Mouse (Mus musculus): Measurements from ENCODE around the gene Ncapd2. TPM values are rescaled to one million over a fixed set of nuclear protein-coding genes. Genes with fewer than 3 reads are reported as not detected.

Gene Ncapd2
- polyA plus RNA-seq, 1 experiment: 53.4 TPM

DNA sequence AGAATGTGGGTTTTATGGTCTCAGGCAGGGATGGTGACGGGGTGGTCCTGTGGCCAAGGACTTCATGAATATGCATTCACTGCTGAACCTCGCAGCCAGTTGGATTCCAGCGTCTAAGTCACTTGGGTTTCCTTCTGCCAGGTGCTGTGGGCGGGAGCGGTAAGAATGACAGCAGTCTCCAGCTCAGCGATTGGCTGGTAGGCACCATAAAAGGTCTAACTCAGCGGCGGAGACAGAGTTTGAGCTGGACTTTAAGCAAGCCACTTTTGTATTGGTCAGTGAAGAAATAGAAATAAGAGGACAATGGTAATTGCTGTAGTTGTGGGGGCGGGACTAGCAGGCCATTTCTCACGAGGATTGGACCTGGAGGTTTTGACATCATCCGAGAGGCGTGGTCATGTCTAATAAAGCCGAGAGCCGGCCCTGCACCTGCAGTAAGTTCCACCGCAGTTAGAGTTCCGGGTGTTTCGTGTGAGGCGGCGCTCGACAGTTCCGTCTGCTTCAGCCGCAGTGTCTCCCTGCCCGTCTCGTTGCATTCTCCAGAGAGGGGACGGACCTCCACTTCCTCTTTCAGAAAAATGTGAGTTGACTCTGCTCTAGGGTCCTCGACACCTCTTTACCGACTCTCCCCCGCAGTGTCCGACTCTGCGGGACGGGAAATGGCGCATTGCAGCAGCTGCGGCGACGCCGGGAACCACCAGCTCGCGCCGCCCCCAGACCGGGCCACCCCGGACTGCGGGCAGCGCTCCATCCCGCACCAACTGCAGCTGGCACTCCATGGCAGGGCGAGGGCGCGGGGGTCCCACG lies 23.9 kb upstream of the Ncapd2 start, which contains the start of gene Vamp1:
Gene Vamp1 (plus strand): TSS at position 404 of the 807 bp plus-strand sequence.
- TF ChIP-seq CTCF (IDR thresholded peaks at IDR 0.05; ENCODE audit: extremely low read depth, insufficient read length, insufficient replicate concordance, low read depth, low read length): no peak
- TF ChIP-seq POLR2A (IDR thresholded peaks at IDR 0.05; ENCODE audit: low read depth, low read length): peak; percentile 99
- H3K27me3 ChIP-seq (ENCODE audit: control insufficient read depth, insufficient read depth, low read length): no peaks in the 10 kb centered on the region
- H3K36me3 ChIP-seq (ENCODE audit: control insufficient read depth, insufficient read depth, low read length): peaks cover 11% of the 10 kb centered on the region
- 1% methylated on average over 48 of the region's 48 CpGs for WGBS
- peak within 1 kb of the TSS; percentile 69 for H3K27ac ChIP-seq (ENCODE audit: insufficient read depth, low read depth, low read length)
- peak within 1 kb of the TSS; percentile 89 for H3K4me3 ChIP-seq (ENCODE audit: low read depth, low read length)
- no peaks in the 10 kb centered on the region for H3K4me1 ChIP-seq (ENCODE audit: control insufficient read depth, insufficient read depth, insufficient read length, low read length)

DNA sequence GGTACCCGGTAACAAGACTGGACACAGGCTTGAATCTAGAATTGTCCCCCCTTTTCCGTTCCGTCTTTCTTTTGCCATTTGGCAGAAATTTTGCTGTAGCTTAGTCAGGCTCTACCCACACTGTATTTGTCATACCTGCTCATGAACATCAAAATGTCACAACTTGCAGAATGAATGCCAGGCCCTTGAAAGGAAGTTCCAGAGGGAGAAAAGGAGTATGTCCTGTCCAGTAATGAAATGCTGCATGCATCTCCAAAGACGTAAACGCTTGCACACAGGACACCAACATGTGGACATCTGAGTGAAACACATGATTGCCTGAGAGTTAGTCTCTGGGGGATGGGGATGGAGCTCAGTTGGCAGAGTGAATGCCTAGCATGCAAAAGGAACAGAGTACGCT lies 22.2 kb upstream of the Ncapd2 start:
- H3K36me3 ChIP-seq (ENCODE audit: control insufficient read depth, insufficient read depth, low read length): no peaks in the 10 kb centered on the region
- no peaks in the 10 kb centered on the region for H3K4me1 ChIP-seq (ENCODE audit: control insufficient read depth, insufficient read depth, insufficient read length, low read length)
- H3K27me3 ChIP-seq (ENCODE audit: control insufficient read depth, insufficient read depth, low read length): no peaks in the 10 kb centered on the region
- no peak overlapping the region for H3K4me3 ChIP-seq (ENCODE audit: low read depth, low read length)
- TF ChIP-seq CTCF (IDR thresholded peaks at IDR 0.05; ENCODE audit: extremely low read depth, insufficient read length, insufficient replicate concordance, low read depth, low read length): no peak
- TF ChIP-seq POLR2A (IDR thresholded peaks at IDR 0.05; ENCODE audit: low read depth, low read length): no peak
- 82% methylated on average over 6 of the region's 6 CpGs for WGBS
- H3K27ac ChIP-seq (ENCODE audit: insufficient read depth, low read depth, low read length): no peak overlapping the region

DNA sequence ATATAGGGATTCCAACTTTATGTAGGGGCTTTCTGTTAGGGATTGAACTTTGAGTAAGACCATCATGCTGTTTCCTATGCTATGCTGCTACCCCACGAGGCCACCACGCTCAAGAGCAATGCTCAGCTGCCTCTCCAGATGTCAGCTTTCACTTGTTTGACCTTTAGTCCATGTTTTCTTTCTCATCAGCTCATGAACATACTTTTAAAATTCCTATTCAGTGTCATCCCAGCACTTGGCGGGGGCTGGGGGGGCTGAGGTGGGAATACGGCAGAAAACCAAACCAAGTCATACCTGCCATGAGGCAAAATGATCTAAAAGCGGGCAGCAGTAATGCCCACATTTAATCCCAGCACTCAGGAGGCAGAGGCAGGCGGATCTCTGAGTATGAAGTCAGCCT lies 21.6 kb upstream of the Ncapd2 start:
- no peak for TF ChIP-seq POLR2A (IDR thresholded peaks at IDR 0.05; ENCODE audit: low read depth, low read length)
- TF ChIP-seq CTCF (IDR thresholded peaks at IDR 0.05; ENCODE audit: extremely low read depth, insufficient read length, insufficient replicate concordance, low read depth, low read length): no peak
- no peaks in the 10 kb centered on the region for H3K36me3 ChIP-seq (ENCODE audit: control insufficient read depth, insufficient read depth, low read length)
- no peak overlapping the region for H3K27ac ChIP-seq (ENCODE audit: insufficient read depth, low read depth, low read length)
- H3K4me1 ChIP-seq (ENCODE audit: control insufficient read depth, insufficient read depth, insufficient read length, low read length): no peaks in the 10 kb centered on the region
- WGBS: 67% methylated on average over 6 of the region's 6 CpGs
- H3K27me3 ChIP-seq (ENCODE audit: control insufficient read depth, insufficient read depth, low read length): no peaks in the 10 kb centered on the region
- no peak overlapping the region for H3K4me3 ChIP-seq (ENCODE audit: low read depth, low read length)

DNA sequence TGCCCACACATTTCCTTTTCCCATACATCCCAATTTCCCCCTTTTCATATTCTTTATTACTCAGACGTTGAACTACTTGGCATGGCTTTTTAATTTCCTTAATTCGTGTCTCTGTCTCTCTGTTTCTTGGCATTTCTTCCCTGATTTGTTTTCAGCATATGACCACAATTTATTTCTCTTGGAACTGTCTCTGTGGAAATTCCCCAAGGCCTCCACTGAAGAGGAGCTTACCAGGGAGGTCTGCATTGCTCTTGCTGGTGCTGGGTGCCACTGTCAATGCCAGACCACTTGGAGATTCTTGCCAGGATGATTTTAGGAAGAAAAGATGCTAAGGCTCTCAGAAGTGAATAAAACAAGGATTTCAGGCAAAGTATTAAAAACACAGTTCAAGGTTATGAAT lies 21.1 kb upstream of the Ncapd2 start:
- H3K4me1 ChIP-seq (ENCODE audit: control insufficient read depth, insufficient read depth, insufficient read length, low read length): no peaks in the 10 kb centered on the region
- no peaks in the 10 kb centered on the region for H3K27me3 ChIP-seq (ENCODE audit: control insufficient read depth, insufficient read depth, low read length)
- H3K4me3 ChIP-seq (ENCODE audit: low read depth, low read length): no peak overlapping the region
- TF ChIP-seq CTCF (IDR thresholded peaks at IDR 0.05; ENCODE audit: extremely low read depth, insufficient read length, insufficient replicate concordance, low read depth, low read length) (no peak), POLR2A (IDR thresholded peaks at IDR 0.05; ENCODE audit: low read depth, low read length) (no peak)
- 28% methylated on average over 2 of the region's 2 CpGs for WGBS
- no peak overlapping the region for H3K27ac ChIP-seq (ENCODE audit: insufficient read depth, low read depth, low read length)
- no peaks in the 10 kb centered on the region for H3K36me3 ChIP-seq (ENCODE audit: control insufficient read depth, insufficient read depth, low read length)

DNA sequence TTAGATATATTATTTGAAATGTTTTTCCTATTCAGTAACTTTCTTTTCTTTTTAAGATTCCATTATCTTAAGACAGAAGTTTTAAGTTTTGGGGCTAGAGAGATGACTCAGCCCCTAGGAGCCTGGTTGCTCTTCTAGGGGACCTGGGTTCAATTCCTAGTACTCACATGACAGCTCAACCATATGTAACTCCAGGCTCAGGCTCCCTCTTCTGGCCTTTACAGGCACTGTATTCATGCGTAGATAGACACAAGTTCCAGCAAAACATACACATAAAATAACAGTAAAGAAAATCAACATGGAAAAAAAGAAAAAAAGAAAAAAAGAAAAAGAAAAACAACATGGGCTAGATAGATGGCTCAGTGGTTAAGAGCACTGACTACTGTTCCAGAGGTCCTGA lies 18.9 kb upstream of the Ncapd2 start:
- Histone ChIP-seq H3K4me1 (ENCODE audit: control insufficient read depth, insufficient read depth, insufficient read length, low read length) (no peaks in the 10 kb centered on the region), H3K4me3 (ENCODE audit: low read depth, low read length) (no peak overlapping the region), H3K27me3 (ENCODE audit: control insufficient read depth, insufficient read depth, low read length) (no peaks in the 10 kb centered on the region), H3K27ac (ENCODE audit: insufficient read depth, low read depth, low read length) (no peak overlapping the region), H3K36me3 (ENCODE audit: control insufficient read depth, insufficient read depth, low read length) (no peaks in the 10 kb centered on the region)
- TF ChIP-seq POLR2A (IDR thresholded peaks at IDR 0.05; ENCODE audit: low read depth, low read length) (no peak), CTCF (IDR thresholded peaks at IDR 0.05; ENCODE audit: extremely low read depth, insufficient read length, insufficient replicate concordance, low read depth, low read length) (no peak)
- WGBS: 88% methylated on average over 1 of the region's 1 CpGs

DNA sequence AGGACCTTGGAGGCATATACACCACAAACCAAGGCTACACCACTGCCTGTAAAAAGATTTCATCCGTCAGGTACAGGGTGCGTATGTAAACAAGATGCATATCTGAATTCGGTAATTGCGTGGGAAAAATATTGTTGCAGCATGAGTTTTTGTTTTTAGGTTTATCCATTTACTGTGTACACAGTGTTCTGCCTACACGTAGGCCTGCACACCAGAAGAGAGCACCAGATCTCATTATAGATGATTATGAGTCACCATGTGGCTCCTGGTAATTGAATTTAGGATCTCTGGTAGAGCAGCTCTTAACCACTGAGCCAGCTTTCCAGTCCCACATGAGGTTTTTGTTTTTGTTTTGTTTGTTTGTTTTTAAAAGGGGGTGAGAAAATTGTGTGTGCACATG lies 5.7 kb upstream of the Ncapd2 start:
- no peak overlapping the region for H3K27ac ChIP-seq (ENCODE audit: insufficient read depth, low read depth, low read length)
- WGBS: 81% methylated on average over 5 of the region's 5 CpGs
- H3K36me3 ChIP-seq (ENCODE audit: control insufficient read depth, insufficient read depth, low read length): peaks cover 11% of the 10 kb centered on the region
- H3K4me1 ChIP-seq (ENCODE audit: control insufficient read depth, insufficient read depth, insufficient read length, low read length): peaks cover 3% of the 10 kb centered on the region; the same call in 1 of the 2 replicates
- no peak overlapping the region for H3K4me3 ChIP-seq (ENCODE audit: low read depth, low read length)
- no peaks in the 10 kb centered on the region for H3K27me3 ChIP-seq (ENCODE audit: control insufficient read depth, insufficient read depth, low read length)
- TF ChIP-seq POLR2A (IDR thresholded peaks at IDR 0.05; ENCODE audit: low read depth, low read length) (no peak), CTCF (IDR thresholded peaks at IDR 0.05; ENCODE audit: extremely low read depth, insufficient read length, insufficient replicate concordance, low read depth, low read length) (no peak)

DNA sequence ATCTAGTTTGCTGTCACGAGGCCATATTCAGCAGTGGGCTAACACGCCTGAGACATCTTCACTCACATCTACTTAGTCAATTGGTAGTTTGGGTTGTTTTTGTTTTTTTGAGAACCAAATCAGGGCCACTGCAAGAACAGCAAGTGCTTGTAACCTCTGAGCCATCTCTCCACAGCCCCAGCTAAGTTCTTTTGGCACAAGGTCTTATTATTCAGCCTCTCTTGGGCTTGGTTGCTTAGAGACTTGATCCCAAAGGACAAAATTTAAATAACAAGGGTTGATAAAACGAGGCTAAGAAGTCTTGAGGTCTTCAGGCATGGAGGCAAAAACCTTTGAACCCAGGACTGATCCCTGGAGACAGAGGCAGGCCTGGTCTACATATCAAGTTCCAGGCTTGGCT lies 4.8 kb upstream of the Ncapd2 start:
- 79% methylated on average over 3 of the region's 3 CpGs for WGBS
- Histone ChIP-seq H3K4me3 (ENCODE audit: low read depth, low read length) (no peak overlapping the region), H3K27me3 (ENCODE audit: control insufficient read depth, insufficient read depth, low read length) (no peaks in the 10 kb centered on the region), H3K4me1 (ENCODE audit: control insufficient read depth, insufficient read depth, insufficient read length, low read length) (peaks cover 3% of the 10 kb centered on the region; the same call in 1 of the 2 replicates), H3K27ac (ENCODE audit: insufficient read depth, low read depth, low read length) (no peak overlapping the region), H3K36me3 (ENCODE audit: control insufficient read depth, insufficient read depth, low read length) (peaks cover 11% of the 10 kb centered on the region)
- no peak for TF ChIP-seq CTCF (IDR thresholded peaks at IDR 0.05; ENCODE audit: extremely low read depth, insufficient read length, insufficient replicate concordance, low read depth, low read length)
- TF ChIP-seq POLR2A (IDR thresholded peaks at IDR 0.05; ENCODE audit: low read depth, low read length): no peak

Data from small intestine, adult 2 months (tissue).